Mouse (Mus musculus): ENCODE measurements around the gene Trim71.

DNA sequence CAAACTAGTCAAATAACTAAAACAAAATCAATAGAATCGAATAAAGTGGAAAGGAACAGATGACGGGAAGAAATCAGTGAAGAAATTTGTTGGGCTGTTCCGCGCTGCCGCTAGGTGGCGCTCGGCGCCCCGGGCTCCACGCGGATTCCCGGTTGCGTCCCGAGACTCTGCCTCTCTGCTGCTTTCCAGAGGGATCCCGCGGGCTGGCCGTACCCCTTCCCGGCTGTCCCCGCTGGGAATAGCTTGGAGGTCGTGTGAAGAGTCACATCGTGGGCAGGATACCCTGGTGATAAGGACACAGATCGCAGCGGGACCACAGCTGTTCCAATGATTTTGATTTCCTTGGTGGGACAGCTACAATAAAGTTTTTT is 19.6 kb upstream of the Trim71 start:
- peak; percentile 92 for TF ChIP-seq CTCF (IDR thresholded peaks at IDR 0.05)
- no peak for TF ChIP-seq EP300 (IDR thresholded peaks at IDR 0.05)

All from lung, postnatal 0 days (tissue).